Mouse (Mus musculus) kidney, adult 2 months (tissue): ENCODE results near the gene Hectd2. TPM values are rescaled to one million over a fixed set of nuclear protein-coding genes. Genes with fewer than 3 reads are reported as not detected.

ENCODE experiments used
- DNase-seq: peaks from one replicate; pipeline ENCODE4 v3.0.0; 2021
- H3K27ac ChIP-seq: fragments of 200-500 bp; 2 replicates; pipeline ENCODE4 v1.5.1; 2012; ENCODE audit warnings: low read depth, low read length, control low read depth, inconsistent platforms; ENCODE audit not compliant: insufficient read depth
- H3K27me3 ChIP-seq: fragments of 200-500 bp; replicated peaks from 2 replicates; pipeline ENCODE4 v1.6.1; 2012; ENCODE audit warnings: mild to moderate bottlenecking, moderate library complexity, low read length, inconsistent platforms; ENCODE audit not compliant: control insufficient read depth, insufficient read depth
- H3K36me3 ChIP-seq: fragments of 200-500 bp; 2 replicates; pipeline ENCODE4 v1.6.1; 2012; ENCODE audit warnings: mild to moderate bottlenecking, moderate library complexity, low read length, inconsistent platforms; ENCODE audit not compliant: control insufficient read depth, insufficient read depth
- H3K4me1 ChIP-seq: fragments of 200-500 bp; 2 replicates; pipeline ENCODE4 v1.6.1; 2011; ENCODE audit warnings: low read length; ENCODE audit not compliant: control insufficient read depth, insufficient read depth
- H3K4me3 ChIP-seq: fragments of 200-500 bp; 2 replicates; pipeline ENCODE4 v1.5.1; 2011; ENCODE audit warnings: mild to moderate bottlenecking, low read depth, low read length, control low read depth; ENCODE audit not compliant: insufficient read depth
- CTCF ChIP-seq: fragments of 200-500 bp; conservative IDR thresholded peaks from 2 replicates; pipeline ENCODE4 v1.5.1; 2011; ENCODE audit warnings: low read depth, mild to moderate bottlenecking, control low read depth, low read length, moderate library complexity, mixed read lengths; ENCODE audit not compliant: insufficient read depth, insufficient read length
- POLR2A ChIP-seq: fragments of 200-500 bp; IDR thresholded peaks from one replicate; pipeline ENCODE4 v1.6.1; 2011; ENCODE audit warnings: low read depth, low read length, control low read depth
- WGBS: fragments of 180-500 bp; shearing (Covaris S2); methylation state at CpG from one replicate; pipeline ENCODE4 v1.1.7; 2018; 5-methylcytosine and 5-hydroxymethylcytosine counted together
- polyA plus RNA-seq: library from polyadenylated mRNA; depleted of rRNA; stranded (reverse); fragments of >200 nt; gene quantifications from 2 replicates; pipeline ENCODE4 v1.2.3, GENCODE M21; 2012

The Hectd2 gene
- polyA plus RNA-seq, 1 experiment: 0.41 TPM

GRCm38 (mm10) chr19:36561171-36561570 is 6.7 kb downstream of the Hectd2 start:
- Histone ChIP-seq H3K27ac (no peak overlapping the region), H3K36me3 (no peaks in the 10 kb centered on the region), H3K4me1 (no peaks in the 10 kb centered on the region), H3K27me3 (no peaks in the 10 kb centered on the region), H3K4me3 (no peak overlapping the region)
- DNase-seq: no peak
- WGBS: 62% methylated on average over 2 of the region's 2 CpGs
- TF ChIP-seq POLR2A: no peak
- no peak for TF ChIP-seq CTCF

GRCm38 (mm10) chr19:36564396-36564795 is 10.0 kb downstream of the Hectd2 start:
- Histone ChIP-seq H3K36me3 (no peaks in the 10 kb centered on the region), H3K27ac (no peak overlapping the region), H3K27me3 (no peaks in the 10 kb centered on the region), H3K4me3 (no peak overlapping the region), H3K4me1 (no peaks in the 10 kb centered on the region)
- no peak for TF ChIP-seq POLR2A
- no peak for TF ChIP-seq CTCF
- no peak for DNase-seq
- WGBS: 78% methylated on average over 2 of the region's 2 CpGs

- 59% methylated on average over 3 of the region's 3 CpGs for WGBS
- Histone ChIP-seq H3K4me1 (no peaks in the 10 kb centered on the region), H3K4me3 (no peak overlapping the region), H3K36me3 (no peaks in the 10 kb centered on the region), H3K27me3 (no peaks in the 10 kb centered on the region), H3K27ac (no peak overlapping the region)
- no peak for TF ChIP-seq CTCF
- no peak for TF ChIP-seq POLR2A
- DNase-seq: no peak
Measured at GRCm38 (mm10) chr19:36573986-36574385, 19.5 kb downstream of the Hectd2 start.

GRCm38 (mm10) chr19:36575159-36575558 is 20.7 kb downstream of the Hectd2 start:
- Histone ChIP-seq H3K4me3 (no peak overlapping the region), H3K27me3 (no peaks in the 10 kb centered on the region), H3K4me1 (no peaks in the 10 kb centered on the region), H3K36me3 (no peaks in the 10 kb centered on the region), H3K27ac (no peak overlapping the region)
- DNase-seq: no peak
- WGBS: 83% methylated on average over 6 of the region's 6 CpGs
- TF ChIP-seq POLR2A (no peak), CTCF (no peak)

GRCm38 (mm10) chr19:36580874-36581273 is 26.4 kb downstream of the Hectd2 start:
- WGBS: 69% methylated on average over 3 of the region's 3 CpGs

GRCm38 (mm10) chr19:36582116-36582515 is 27.7 kb downstream of the Hectd2 start:
- Histone ChIP-seq H3K4me3 (no peak overlapping the region), H3K4me1 (no peaks in the 10 kb centered on the region), H3K36me3 (no peaks in the 10 kb centered on the region), H3K27me3 (no peaks in the 10 kb centered on the region), H3K27ac (no peak overlapping the region)
- no peak for TF ChIP-seq POLR2A
- no peak for TF ChIP-seq CTCF
- 92% methylated on average over 1 of the region's 1 CpGs for WGBS
- DNase-seq: no peak

More at GRCm38 (mm10) chr19:36580874-36581273, 26.4 kb downstream of the Hectd2 start:
- Histone ChIP-seq H3K4me1 (no peaks in the 10 kb centered on the region), H3K27ac (no peak overlapping the region), H3K4me3 (no peak overlapping the region), H3K27me3 (no peaks in the 10 kb centered on the region), H3K36me3 (no peaks in the 10 kb centered on the region)
- DNase-seq: no peak
- no peak for TF ChIP-seq CTCF
- no peak for TF ChIP-seq POLR2A

DNA sequence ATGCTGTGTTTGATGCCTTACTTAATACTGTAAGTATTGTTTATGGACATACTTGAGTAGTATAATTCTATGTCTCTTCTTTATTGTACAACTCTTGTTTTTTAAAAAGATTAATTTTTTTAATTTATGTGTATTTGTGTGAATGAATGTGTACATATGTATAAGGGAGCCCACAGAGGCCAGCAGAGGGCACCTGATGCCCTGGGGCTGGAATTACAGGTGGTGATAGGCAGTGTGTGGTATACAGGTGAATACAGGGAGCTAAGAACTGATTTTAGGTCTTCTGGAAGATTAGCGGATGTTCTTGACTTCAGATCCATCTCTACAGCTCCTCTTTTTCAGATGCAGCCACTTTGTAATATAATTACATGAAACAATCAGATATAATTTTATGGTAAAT is 31.1 kb downstream of the Hectd2 start:
- TF ChIP-seq CTCF (0 out of 2 replicates have a peak, but pooled peaks have one; percentile 18), POLR2A (no peak)
- Histone ChIP-seq H3K4me1 (no peaks in the 10 kb centered on the region), H3K36me3 (no peaks in the 10 kb centered on the region), H3K27me3 (no peaks in the 10 kb centered on the region), H3K27ac (no peak overlapping the region), H3K4me3 (no peak overlapping the region)
- DNase-seq: no peak
- WGBS: 98% methylated on average over 1 of the region's 1 CpGs

DNA sequence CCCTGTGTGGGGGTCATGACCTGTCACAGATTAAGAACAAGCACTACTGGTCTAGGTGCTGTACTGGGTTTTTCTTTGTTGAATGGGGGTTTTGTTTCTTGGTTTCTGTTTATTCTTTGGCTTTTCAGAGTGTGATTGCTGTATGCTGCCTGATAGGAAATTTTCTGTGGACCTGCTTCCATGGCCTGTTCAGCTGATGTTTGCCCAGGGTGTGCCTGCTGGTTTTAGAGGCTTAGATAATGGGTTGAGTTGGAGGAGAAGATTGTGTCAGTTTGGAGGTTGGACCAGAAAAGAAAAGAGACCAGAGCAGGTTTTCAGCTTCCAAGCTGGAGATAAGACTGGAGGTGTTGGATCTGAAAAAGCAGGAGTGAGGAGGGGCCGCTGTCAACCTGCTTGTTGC is 40.0 kb downstream of the Hectd2 start:
- no peak for DNase-seq
- H3K27ac ChIP-seq: no peak overlapping the region
- no peaks in the 10 kb centered on the region for H3K27me3 ChIP-seq
- no peaks in the 10 kb centered on the region for H3K4me1 ChIP-seq
- 98% methylated on average over 1 of the region's 1 CpGs for WGBS
- no peak overlapping the region for H3K4me3 ChIP-seq
- no peaks in the 10 kb centered on the region for H3K36me3 ChIP-seq
- TF ChIP-seq POLR2A (no peak), CTCF (no peak)
